Mouse (Mus musculus) adrenal gland, postnatal 14 days (tissue): ENCODE measurements around the gene Gfra1. TPM values are rescaled to one million over a fixed set of nuclear protein-coding genes. Genes with fewer than 3 reads are reported as not detected.
A peak's percentile ranks its signal among the peaks of the same experiment; 100 is the strongest.

Experiments used
- DNase-seq: peaks from one replicate; pipeline ENCODE4 v3.0.0; 2021; ENCODE audit warnings: mixed read lengths
- total RNA-seq: library from RNA; stranded (reverse); gene quantifications from 2 replicates; pipeline ENCODE4 v1.2.3, GENCODE M21; 2021

The Gfra1 gene
- total RNA-seq, 1 experiment from 2014 or later: 10.1 TPM

GRCm38 (mm10) chr19:58442785-58443732, 12.7 kb downstream of the Gfra1 start:
- no peak for DNase-seq

GRCm38 (mm10) chr19:58441785-58442184, 13.9 kb downstream of the Gfra1 start:
- no peak for DNase-seq

DNA sequence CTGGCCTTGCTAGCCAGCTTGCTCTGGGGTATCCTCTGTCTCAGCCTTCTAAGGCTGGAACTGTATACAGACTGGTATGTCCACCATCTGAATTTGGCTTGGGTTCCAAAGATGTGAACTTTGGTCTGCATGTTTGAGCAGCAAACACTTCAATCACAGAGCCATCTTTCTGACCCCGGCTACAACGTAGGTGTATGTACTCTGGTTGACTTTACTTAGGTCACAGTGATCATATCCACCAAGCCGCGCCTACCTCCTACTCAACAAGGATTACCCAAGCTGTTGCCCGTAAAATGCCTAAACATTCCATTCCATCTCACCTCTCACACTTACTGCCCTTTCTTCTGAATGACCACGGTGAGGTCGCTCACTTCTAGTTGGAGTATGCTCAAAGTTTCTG, 14.5 kb downstream of the Gfra1 start:
- DNase-seq: no peak

DNA sequence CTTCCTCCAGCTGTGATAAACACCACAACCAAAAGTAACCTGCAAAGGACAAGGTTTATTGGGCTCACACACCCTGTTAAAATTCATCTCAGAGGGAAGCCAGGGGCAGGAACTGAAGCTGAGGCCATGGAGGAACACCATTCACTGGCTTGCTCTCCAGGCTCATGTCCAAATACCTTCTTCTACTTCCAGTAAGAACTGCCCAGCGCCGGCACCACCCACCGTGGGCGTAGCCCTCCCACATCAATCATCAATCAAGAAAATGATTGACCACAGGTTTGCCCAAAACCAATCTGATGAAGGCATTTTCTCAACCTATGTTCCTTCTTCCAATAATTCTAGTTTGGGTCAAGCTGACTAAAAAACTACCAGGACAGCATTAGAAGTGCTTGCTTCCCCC, 16.9 kb downstream of the Gfra1 start:
- no peak for DNase-seq

DNA sequence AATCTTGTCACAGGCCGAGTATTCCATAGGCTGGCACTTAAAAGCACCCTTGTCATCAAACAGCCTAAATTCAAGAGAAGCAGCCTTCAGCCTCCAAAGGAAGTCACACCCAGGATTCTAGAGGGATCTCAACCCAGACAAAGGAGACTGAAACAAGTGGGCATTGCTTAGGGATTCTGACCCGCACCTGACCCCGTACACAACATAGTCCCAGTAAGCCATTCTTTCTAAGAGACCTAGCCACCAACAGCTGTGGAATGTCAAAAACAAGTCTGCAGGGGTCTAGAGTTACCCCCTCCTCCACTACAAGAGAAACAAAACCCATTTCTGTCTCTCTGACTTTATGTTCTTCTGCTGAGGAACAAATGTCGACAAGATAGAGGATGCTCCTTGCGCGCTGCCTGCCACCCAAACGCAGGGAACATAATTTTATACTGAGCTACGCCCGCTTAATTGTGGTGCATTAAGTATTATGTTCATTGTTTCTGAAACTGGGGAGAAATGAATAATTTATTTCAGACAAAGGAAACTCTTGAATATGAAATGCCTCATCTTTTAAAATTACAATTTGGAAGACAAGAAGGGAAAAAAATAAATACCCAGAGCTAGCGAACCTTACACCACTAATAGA, 18.2 kb downstream of the Gfra1 start:
- no peak for DNase-seq

GRCm38 (mm10) chr19:58436874-58437273, 18.8 kb downstream of the Gfra1 start:
- peak; percentile 8 for DNase-seq

- no peak for DNase-seq
Measured at GRCm38 (mm10) chr19:58435877-58436276, 19.8 kb downstream of the Gfra1 start.

DNA sequence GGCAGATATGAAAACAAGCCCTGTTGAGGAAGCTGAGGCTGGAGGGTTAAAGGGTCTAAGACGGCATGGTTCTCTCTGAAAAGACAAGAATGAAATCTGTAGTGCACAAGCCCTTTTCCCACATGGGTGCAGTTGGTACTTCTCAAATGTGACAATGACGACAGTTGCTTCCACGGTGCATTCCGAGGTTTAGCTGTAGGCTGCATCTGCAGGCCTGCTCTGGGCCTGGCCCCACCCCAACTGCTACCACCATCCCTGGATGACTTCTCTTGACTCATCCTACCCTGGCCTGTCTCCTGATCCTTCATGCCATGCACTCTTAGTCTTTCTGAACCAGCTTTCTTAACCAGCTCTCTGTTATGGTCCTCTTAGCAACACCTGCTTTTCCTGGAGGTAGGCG, 22.9 kb downstream of the Gfra1 start:
- no peak for DNase-seq

DNA sequence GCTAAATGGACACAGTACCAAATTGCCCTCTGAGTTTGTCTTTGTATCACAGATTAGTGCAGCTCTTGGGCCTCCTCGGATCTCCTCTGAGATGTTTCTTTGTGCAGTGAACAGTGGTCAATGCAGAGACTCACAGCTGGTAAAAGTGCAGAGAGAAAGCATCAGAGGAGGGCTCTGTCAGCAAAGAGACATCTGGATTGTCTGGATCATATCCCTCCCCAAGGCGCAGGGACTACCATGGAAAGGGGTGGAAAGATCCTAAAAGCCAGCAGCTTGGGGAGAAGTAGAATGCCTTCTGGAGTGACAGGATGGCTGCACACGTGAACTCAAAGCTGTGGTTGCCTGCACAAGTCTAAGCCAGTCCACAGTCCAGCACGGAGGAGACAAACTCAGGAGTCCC, 27.2 kb downstream of the Gfra1 start:
- no peak for DNase-seq

- no peak for DNase-seq
Measured at GRCm38 (mm10) chr19:58427348-58427747, 28.4 kb downstream of the Gfra1 start.

GRCm38 (mm10) chr19:58424928-58425327, 30.8 kb downstream of the Gfra1 start:
- no peak for DNase-seq

GRCm38 (mm10) chr19:58424179-58424578, 31.5 kb downstream of the Gfra1 start:
- DNase-seq: no peak

DNA sequence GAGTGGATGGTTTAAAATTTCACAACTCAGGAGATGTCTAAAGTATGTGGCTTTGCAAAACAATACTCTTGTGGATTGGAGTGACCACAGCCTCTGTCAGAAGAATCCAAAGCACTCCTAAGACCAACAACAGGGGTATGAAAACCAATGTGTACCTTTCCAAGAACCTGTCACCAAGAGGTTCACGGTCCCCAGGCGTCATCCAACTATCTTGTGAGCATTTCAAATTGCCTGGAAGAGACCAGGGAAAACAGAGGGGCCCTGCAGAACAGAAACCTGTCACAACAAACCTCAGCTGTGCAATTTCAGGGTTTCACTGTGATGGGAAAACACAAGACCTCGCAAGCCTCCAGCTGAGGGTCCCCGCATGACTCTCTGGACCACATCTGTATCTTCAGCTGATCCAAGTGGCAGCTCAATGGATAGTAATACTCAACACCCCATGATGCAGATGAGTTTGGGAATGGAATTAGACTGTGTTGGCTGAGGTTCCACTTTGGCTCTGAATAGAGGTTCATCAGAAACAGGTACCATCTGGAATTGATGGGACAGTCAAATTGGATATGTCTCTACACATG, 32.7 kb downstream of the Gfra1 start:
- DNase-seq: no peak

DNA sequence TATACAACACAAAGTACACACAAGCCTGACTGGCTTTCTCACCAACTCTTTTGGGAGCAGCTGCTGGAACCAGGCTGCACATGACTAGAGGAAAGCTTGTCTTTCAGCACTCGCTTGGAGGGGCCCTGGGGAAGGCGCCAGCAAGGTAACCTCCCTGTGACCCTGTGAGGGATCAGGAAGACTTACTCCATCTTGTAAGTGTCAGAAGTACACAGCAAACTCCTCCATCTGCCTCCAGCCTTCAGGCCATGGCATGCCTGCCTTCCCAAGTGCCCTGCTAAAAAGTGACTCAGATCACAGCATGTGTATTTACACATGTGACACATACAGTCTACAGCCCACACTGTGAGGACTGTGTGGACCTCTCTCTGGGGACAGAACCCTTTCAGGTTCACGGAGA, 36.0 kb downstream of the Gfra1 start:
- DNase-seq: no peak

- DNase-seq: no peak
Measured at GRCm38 (mm10) chr19:58419278-58419677, 36.4 kb downstream of the Gfra1 start.

- no peak for DNase-seq
Measured at GRCm38 (mm10) chr19:58415173-58415572, 40.5 kb downstream of the Gfra1 start.

GRCm38 (mm10) chr19:58414733-58415132, 41.0 kb downstream of the Gfra1 start:
- DNase-seq: no peak

- DNase-seq: peak; percentile 72
Measured at GRCm38 (mm10) chr19:58413290-58413689, 42.4 kb downstream of the Gfra1 start.

- no peak for DNase-seq
Measured at GRCm38 (mm10) chr19:58412811-58413210, 42.9 kb downstream of the Gfra1 start.

DNA sequence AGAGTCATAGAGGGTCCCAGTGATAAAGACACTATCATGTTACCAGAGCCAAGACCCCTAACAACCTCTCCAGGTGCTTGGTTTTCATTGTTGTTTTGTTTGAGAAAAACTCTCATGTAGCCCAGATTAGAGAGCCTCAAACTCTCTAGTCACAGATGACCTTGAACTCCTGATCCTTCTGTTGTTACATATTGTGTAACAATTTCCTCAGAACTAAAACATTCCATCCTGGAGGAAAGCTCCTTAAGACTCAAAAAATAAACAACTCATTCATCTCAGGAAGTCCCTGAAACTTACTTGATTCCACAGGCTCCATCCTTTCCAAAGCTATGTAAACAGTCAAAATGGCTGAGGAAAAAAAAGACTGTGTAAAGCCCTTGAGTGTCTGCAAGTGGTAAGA, 49.0 kb downstream of the Gfra1 start:
- no peak for DNase-seq

GRCm38 (mm10) chr19:58400224-58400623, 55.5 kb downstream of the Gfra1 start:
- no peak for DNase-seq

- no peak for DNase-seq
Measured at GRCm38 (mm10) chr19:58399166-58399565, 56.5 kb downstream of the Gfra1 start.

- DNase-seq: no peak
Measured at GRCm38 (mm10) chr19:58396604-58396984, 59.1 kb downstream of the Gfra1 start.
